Mouse (Mus musculus) kidney, adult 2 months (tissue): ENCODE data around the gene Shisal2b.

Experiments used
- CTCF ChIP-seq: fragments of 200-500 bp; conservative IDR thresholded peaks from 2 replicates; pipeline ENCODE4 v1.5.1; 2011; ENCODE audit warnings: low read depth, mild to moderate bottlenecking, control low read depth, low read length, moderate library complexity, mixed read lengths; ENCODE audit not compliant: insufficient read depth, insufficient read length
- POLR2A ChIP-seq: fragments of 200-500 bp; IDR thresholded peaks from one replicate; pipeline ENCODE4 v1.6.1; 2011; ENCODE audit warnings: low read depth, low read length, control low read depth

DNA sequence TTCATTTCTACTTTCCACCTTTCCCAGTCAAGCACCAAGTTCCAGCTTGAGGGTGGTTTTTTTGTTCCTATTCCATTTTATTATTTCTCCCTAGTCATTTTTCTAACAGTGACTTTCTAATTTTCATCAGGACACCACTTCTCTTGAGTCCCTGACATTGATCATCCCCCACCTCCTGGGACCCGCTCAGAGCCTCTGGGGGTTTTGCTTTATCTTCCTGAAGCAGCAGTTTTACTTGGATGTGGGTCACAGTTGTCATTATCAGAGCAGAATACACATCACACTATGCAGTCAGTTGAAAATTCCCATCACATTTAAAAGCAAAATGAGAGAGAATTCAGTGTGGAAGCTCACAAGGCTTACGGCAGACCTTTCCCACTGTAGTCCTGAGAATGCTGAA is 10.0 kb downstream of the Shisal2b start:
- no peak for TF ChIP-seq CTCF
- no peak for TF ChIP-seq POLR2A
